Mouse (Mus musculus) neural tube, embryonic 11.5 days (tissue): ENCODE data around the gene Fam19a5. TPM values are rescaled to one million over a fixed set of nuclear protein-coding genes. Genes with fewer than 3 reads are reported as not detected.

Experiments used
- ATAC-seq: fragments of 200-750 bp; cut with Nextera tagmentation; 2 replicates; pipeline ENCODE4 v1.8.0; 2017; ENCODE audit warnings: moderate number of reproducible peaks, mild to moderate bottlenecking, moderate TSS enrichment, moderate library complexity; ENCODE audit not compliant: insufficient read depth, low FRiP score, low TSS enrichment
- DNase-seq: peaks from one replicate; pipeline ENCODE4 v3.0.0-alpha.2; 2015; ENCODE audit warnings: low spot score
- H3K27ac ChIP-seq: fragments of 300-500 bp; sonication (generic); 2 replicates; pipeline ENCODE4 v1.5.1; 2014; ENCODE audit warnings: low read depth, mild to moderate bottlenecking, low read length
- H3K27me3 ChIP-seq: fragments of 300-500 bp; sonication (generic); 2 replicates; pipeline ENCODE4 v1.6.1; 2014; ENCODE audit warnings: mild to moderate bottlenecking, low read length, mixed read lengths; ENCODE audit not compliant: control insufficient read depth, insufficient read depth
- H3K36me3 ChIP-seq: fragments of 300-500 bp; sonication (generic); 2 replicates; pipeline ENCODE4 v1.6.1; 2014; ENCODE audit warnings: mild to moderate bottlenecking, low read length, moderate library complexity, mixed read lengths; ENCODE audit not compliant: control insufficient read depth, insufficient read depth
- H3K4me1 ChIP-seq: fragments of 300-500 bp; sonication (generic); 2 replicates; pipeline ENCODE4 v1.6.1; 2014; ENCODE audit warnings: low read length, mixed read lengths; ENCODE audit not compliant: control insufficient read depth, insufficient read depth
- H3K4me2 ChIP-seq: fragments of 300-500 bp; sonication (generic); 2 replicates; pipeline ENCODE4 v1.6.1; 2014; ENCODE audit warnings: low read depth, mild to moderate bottlenecking, moderate library complexity
- H3K4me3 ChIP-seq: fragments of 300-500 bp; sonication (generic); 2 replicates; pipeline ENCODE4 v1.5.1; 2014; ENCODE audit warnings: low read depth, low read length
- H3K9ac ChIP-seq: fragments of 300-500 bp; sonication (generic); 2 replicates; pipeline ENCODE4 v1.6.1; 2014; ENCODE audit warnings: mild to moderate bottlenecking, low read length
- H3K9me3 ChIP-seq: fragments of 300-500 bp; sonication (generic); 2 replicates; pipeline ENCODE4 v1.6.1; 2016; ENCODE audit warnings: low read length; ENCODE audit not compliant: control insufficient read depth
- WGBS: fragments of 180-500 bp; shearing (Covaris S2); extraction: QIAGEN DNeasy Blood & Tissue Kit; methylation state at CpG from one replicate; pipeline ENCODE4 v1.1.7; 2014; 5-methylcytosine and 5-hydroxymethylcytosine counted together
- polyA plus RNA-seq: library from polyadenylated mRNA; unstranded; fragments of >200 nt; fragmentation: Nextera tagmentation; extraction: Ambion mirVana; gene quantifications from 2 replicates; pipeline ENCODE4 v1.2.1, GENCODE M21; 2014

Gene Fam19a5
- polyA plus RNA-seq, 1 experiment from 2014 or later = 9.4 TPM

DNA sequence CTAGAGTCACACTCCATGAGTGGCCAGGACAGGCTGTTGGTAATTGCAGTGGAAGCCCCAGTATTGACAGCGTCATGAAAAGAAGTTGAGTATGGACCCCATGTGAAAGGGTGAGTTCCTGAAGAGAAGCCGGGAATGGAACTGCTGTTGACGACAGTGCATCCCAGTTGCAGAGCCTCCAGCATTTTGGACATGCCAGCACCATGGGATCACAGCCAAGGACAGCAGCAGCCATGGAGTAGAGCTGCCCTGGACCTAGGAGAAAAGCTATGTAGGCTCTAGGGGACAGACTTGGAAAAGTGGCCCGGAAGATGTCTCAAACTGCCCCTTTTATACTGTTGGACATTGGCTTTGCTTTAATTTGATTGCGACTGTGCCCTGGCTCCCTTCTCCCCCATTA is 91.2 kb downstream of the Fam19a5 start:
- no peak overlapping the region for H3K27ac ChIP-seq
- H3K4me2 ChIP-seq = no peak overlapping the region
- ATAC-seq = no peak
- 89% methylated on average over 5 of the region's 5 CpGs for WGBS
- H3K4me1 ChIP-seq = no peaks in the 10 kb centered on the region
- H3K4me3 ChIP-seq = no peak overlapping the region
- H3K36me3 ChIP-seq = no peaks in the 10 kb centered on the region
- H3K27me3 ChIP-seq = no peaks in the 10 kb centered on the region
- H3K9me3 ChIP-seq = no peaks in the 10 kb centered on the region
- DNase-seq = no peak
- H3K9ac ChIP-seq = no peak overlapping the region

DNA sequence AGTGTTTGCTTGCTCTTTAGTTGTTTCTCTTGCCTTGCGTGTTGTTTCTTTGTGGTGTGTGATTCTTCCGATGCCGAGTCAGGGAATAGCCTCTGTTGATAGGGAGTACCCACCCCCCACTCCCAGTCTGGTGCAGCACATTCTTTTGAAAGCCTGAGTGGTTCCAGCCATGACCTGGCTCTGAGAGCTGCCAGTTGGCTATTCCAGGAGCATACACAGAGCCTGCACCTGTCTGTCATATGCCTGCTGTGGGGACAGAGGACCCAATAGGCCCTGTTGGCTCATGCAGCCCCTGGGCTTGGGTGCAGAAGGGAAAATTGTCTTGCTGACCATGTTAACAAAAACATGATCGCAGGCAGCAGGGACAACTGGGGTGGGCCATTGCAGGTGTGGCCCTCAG is 92.3 kb downstream of the Fam19a5 start:
- no peak for ATAC-seq
- DNase-seq = no peak
- 81% methylated on average over 4 of the region's 4 CpGs for WGBS

DNA sequence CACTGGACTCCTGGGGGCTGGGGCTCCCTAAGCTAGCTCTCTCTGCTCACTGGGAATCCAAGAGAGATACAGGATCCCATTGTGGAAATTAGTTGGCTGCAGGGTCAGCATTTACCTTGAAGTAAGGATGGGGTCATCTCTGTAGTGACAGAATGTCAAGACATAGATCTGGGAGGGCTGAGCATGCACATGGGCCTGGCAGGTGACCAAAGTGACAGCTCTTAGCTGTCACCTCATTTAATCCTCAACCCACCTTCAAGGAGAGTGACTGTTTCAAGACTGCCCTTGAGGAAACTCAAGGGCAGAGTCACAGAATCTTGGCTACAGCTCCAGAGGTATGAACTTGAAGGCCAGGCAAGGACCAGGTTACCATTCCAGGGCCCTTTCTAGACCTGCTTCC is 93.1 kb downstream of the Fam19a5 start:
- no peak overlapping the region for H3K27ac ChIP-seq
- H3K27me3 ChIP-seq = no peaks in the 10 kb centered on the region
- H3K9ac ChIP-seq = no peak overlapping the region
- H3K4me2 ChIP-seq = no peak overlapping the region
- no peaks in the 10 kb centered on the region for H3K36me3 ChIP-seq
- DNase-seq (no peak), ATAC-seq (no peak)
- H3K4me3 ChIP-seq = no peak overlapping the region
- H3K9me3 ChIP-seq = no peaks in the 10 kb centered on the region
- H3K4me1 ChIP-seq = no peaks in the 10 kb centered on the region

More for the DNA sequence above, 92.3 kb downstream of the Fam19a5 start:
- Histone ChIP-seq H3K4me3 (no peak overlapping the region), H3K9me3 (no peaks in the 10 kb centered on the region), H3K36me3 (no peaks in the 10 kb centered on the region), H3K9ac (no peak overlapping the region), H3K27me3 (no peaks in the 10 kb centered on the region), H3K4me1 (no peaks in the 10 kb centered on the region), H3K27ac (no peak overlapping the region), H3K4me2 (no peak overlapping the region)

DNA sequence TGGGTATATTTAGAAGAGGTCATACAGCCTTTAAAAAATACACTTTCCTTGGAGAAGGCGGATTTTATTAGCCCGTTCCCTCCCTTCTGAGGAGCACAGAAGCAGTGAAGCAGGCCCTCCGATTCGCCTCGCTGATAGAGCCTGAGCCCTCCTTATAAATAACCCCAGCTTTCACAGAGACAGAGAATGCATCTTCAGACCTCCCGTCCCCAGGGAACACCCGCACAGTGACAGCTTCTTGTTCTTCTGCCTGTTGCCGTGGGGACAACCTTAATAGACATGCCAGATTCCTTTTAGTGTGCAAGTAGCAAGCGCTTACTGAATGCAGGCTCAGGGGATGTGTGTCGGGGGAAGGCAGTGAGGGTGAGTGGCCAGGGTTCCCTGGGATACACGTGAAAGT is 94.2 kb downstream of the Fam19a5 start:
- H3K9me3 ChIP-seq = no peaks in the 10 kb centered on the region
- H3K36me3 ChIP-seq = no peaks in the 10 kb centered on the region
- H3K4me1 ChIP-seq = no peaks in the 10 kb centered on the region
- H3K27ac ChIP-seq = no peak overlapping the region
- no peak overlapping the region for H3K9ac ChIP-seq
- no peak overlapping the region for H3K4me3 ChIP-seq
- ATAC-seq (no peak), DNase-seq (peak; percentile 24)
- WGBS = 52% methylated on average over 11 of the region's 11 CpGs
- no peak overlapping the region for H3K4me2 ChIP-seq
- no peaks in the 10 kb centered on the region for H3K27me3 ChIP-seq

DNA sequence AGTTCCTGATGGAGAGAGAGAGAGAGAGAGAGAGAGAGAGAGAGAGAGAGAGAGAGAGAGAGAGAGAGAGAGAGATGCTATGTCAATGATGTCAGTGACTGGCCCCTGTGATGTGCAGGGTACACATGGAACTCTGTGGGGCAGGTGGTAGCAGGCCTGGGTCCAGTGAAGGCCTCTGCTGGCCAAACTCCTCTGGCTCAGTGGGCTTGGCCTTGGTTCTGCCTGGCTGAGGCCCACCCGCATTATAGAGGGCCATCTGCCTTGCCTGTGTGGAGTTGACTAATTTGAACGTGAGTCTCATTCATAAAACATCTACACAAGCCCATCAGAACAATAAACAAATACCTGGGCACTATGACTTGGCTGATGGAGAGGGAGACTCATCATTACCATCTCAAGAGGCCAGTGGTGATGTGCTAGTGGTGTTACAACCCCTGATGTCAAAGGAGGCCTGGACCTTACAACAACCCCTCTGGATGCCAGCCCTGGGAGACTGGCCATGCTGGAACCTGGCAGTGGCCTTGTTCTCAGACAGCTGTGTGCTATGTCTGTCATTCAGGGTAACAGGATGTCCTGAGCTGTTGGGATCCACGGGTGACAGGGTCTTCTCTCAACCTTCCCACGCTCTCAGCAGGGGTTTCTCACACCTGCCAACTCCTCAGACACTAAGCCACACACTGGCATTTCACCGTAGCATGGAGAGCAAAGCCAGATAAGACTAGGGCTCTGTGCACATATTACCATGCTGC is 102.4 kb downstream of the Fam19a5 start:
- Histone ChIP-seq H3K36me3 (no peaks in the 10 kb centered on the region), H3K9ac (no peak overlapping the region), H3K27me3 (no peaks in the 10 kb centered on the region), H3K9me3 (no peaks in the 10 kb centered on the region), H3K27ac (no peak overlapping the region), H3K4me2 (no peak overlapping the region), H3K4me1 (peaks cover 4% of the 10 kb centered on the region; the same call in 1 of the 2 replicates), H3K4me3 (no peak overlapping the region)
- WGBS = 73% methylated on average over 5 of the region's 5 CpGs
- DNase-seq = no peak
- no peak for ATAC-seq

DNA sequence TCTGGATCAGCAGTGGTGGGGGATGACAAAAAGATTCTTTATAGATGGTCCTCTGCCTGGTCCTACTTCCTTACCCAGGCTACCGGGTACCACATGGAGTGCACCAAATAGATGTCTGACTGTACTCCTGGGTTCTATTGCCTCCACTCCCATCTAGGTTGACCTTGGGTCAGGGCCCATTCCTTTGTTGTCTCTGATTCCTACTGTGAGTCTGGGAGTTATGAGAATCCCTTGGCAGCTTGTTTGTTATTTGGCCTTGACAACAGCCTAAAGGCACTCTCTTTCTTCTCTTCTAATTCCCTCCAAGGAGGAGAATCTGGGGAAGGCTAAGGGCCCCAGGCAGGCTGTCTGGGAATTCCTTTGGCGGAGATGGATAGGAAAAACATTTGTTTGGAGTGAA is 105.6 kb downstream of the Fam19a5 start:
- no peaks in the 10 kb centered on the region for H3K9me3 ChIP-seq
- H3K4me2 ChIP-seq = no peak overlapping the region
- no peak overlapping the region for H3K27ac ChIP-seq
- H3K36me3 ChIP-seq = no peaks in the 10 kb centered on the region
- no peaks in the 10 kb centered on the region for H3K27me3 ChIP-seq
- no peak overlapping the region for H3K9ac ChIP-seq
- H3K4me3 ChIP-seq = no peak overlapping the region
- 52% methylated on average over 2 of the region's 2 CpGs for WGBS
- peak; percentile 36 for DNase-seq
- peaks cover 4% of the 10 kb centered on the region; the same call in 1 of the 2 replicates for H3K4me1 ChIP-seq
- ATAC-seq = no peak

DNA sequence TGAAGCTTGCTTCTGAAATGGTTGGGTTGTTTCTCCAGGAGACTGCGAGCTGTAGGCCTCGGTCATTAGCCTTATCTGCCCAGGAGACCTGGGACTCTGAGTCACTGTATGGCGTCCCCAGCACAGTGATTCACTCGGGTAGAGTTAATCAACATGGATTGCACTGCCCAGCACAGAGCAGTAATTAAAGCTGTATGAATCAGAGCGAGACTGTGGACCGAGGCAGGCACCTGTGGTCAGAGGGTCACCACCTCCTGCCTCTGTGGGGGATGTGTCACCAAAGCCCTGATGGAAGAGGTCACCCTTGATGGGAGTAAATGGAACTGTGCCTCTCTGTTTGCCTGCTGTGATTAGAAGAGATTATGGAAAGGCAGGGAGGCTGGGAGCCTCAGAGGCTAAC is 110.5 kb downstream of the Fam19a5 start:
- Histone ChIP-seq H3K27ac (no peak overlapping the region), H3K4me1 (0 out of 2 replicates have a peak, but pooled peaks cover 8% of the 10 kb centered on the region), H3K9me3 (no peaks in the 10 kb centered on the region), H3K4me2 (no peak overlapping the region), H3K27me3 (no peaks in the 10 kb centered on the region), H3K36me3 (no peaks in the 10 kb centered on the region), H3K4me3 (no peak overlapping the region), H3K9ac (no peak overlapping the region)
- ATAC-seq (no peak), DNase-seq (no peak)
- 69% methylated on average over 6 of the region's 6 CpGs for WGBS

DNA sequence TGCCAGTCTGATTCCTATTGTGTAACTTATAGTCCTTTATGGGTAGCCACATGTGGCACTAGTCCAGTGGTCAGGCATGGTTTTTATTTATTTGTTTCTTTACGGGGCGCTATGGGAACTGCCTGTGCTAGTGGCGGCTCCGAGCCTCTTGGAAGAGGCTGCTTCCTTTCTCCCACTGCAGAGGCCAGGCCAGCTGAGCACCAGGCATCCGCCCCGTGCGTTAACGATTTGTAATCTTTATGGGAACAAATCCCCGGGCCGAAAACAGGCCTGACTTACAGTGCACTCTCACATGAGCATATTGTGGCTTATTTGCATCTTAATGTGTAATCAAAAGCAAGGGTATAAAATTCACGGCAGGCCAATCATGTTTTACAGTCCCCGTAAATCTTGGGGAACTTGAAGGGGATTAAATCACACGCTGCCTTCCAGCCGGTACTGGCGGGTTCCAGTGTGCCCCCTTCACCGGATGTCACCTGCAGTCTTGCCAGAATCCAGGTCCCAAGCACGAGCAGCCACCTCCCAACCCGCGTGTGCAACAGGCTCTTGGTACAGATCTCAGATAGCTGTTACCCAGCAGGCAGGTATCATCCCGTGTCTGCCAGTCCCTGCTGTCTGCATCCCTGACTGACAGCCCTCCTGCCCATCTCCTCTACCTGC is 112.5 kb downstream of the Fam19a5 start:
- H3K27ac ChIP-seq = no peak overlapping the region
- no peaks in the 10 kb centered on the region for H3K27me3 ChIP-seq
- H3K4me2 ChIP-seq = no peak overlapping the region
- H3K4me1 ChIP-seq = 0 out of 2 replicates have a peak, but pooled peaks cover 8% of the 10 kb centered on the region
- no peak overlapping the region for H3K4me3 ChIP-seq
- 34% methylated on average over 20 of the region's 20 CpGs for WGBS
- DNase-seq (no peak), ATAC-seq (no peak)
- H3K9ac ChIP-seq = no peak overlapping the region
- H3K36me3 ChIP-seq = no peaks in the 10 kb centered on the region
- H3K9me3 ChIP-seq = no peaks in the 10 kb centered on the region

DNA sequence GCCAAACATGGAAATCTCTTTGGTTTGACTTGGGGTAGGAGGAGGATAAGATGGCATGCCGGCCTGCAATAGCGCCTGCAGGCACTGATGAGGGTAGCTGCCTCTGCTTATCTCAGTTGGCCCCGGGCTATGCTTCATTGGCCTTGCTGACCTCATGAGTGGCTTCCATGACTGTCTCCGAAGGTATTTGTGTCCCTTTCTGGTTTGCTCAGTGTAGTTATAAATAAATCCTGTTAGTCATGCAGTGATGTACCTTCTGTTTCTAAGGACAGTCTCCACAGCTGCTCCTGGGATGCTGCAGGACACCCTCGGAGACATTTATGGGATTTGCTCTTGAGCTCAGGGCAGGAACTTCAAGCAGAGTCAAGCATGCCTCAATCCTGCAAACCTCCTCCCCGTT is 115.6 kb downstream of the Fam19a5 start:
- ATAC-seq (no peak), DNase-seq (no peak)
- 0 out of 2 replicates have a peak, but pooled peaks cover 8% of the 10 kb centered on the region for H3K4me1 ChIP-seq
- 92% methylated on average over 6 of the region's 6 CpGs for WGBS
- H3K4me2 ChIP-seq = no peak overlapping the region
- no peaks in the 10 kb centered on the region for H3K36me3 ChIP-seq
- no peak overlapping the region for H3K27ac ChIP-seq
- H3K9me3 ChIP-seq = no peaks in the 10 kb centered on the region
- H3K9ac ChIP-seq = no peak overlapping the region
- no peaks in the 10 kb centered on the region for H3K27me3 ChIP-seq
- no peak overlapping the region for H3K4me3 ChIP-seq
